Mouse (Mus musculus) heart, postnatal 25 days (tissue): ENCODE measurements around the gene Mbd6. TPM values are rescaled to one million over a fixed set of nuclear protein-coding genes. Genes with fewer than 3 reads are reported as not detected.

ENCODE experiments used
- DNase-seq: peaks from one replicate; pipeline ENCODE4 v3.0.0; 2022; ENCODE audit warnings: low spot score
- intact Hi-C: fragments of 180-260 bp; cut with DNase I; formaldehyde crosslinking; loops from one replicate; pipeline ENCODE4 v1.15.1; 2025
- total RNA-seq, 2 experiments: library from RNA; stranded (reverse); gene quantifications; 2 replicates each; pipeline ENCODE4 v1.2.3; 2021

Mbd6 gene
- total RNA-seq, 2 experiments from 2014 or later, result 20.9 to 21.4 TPM

DNA sequence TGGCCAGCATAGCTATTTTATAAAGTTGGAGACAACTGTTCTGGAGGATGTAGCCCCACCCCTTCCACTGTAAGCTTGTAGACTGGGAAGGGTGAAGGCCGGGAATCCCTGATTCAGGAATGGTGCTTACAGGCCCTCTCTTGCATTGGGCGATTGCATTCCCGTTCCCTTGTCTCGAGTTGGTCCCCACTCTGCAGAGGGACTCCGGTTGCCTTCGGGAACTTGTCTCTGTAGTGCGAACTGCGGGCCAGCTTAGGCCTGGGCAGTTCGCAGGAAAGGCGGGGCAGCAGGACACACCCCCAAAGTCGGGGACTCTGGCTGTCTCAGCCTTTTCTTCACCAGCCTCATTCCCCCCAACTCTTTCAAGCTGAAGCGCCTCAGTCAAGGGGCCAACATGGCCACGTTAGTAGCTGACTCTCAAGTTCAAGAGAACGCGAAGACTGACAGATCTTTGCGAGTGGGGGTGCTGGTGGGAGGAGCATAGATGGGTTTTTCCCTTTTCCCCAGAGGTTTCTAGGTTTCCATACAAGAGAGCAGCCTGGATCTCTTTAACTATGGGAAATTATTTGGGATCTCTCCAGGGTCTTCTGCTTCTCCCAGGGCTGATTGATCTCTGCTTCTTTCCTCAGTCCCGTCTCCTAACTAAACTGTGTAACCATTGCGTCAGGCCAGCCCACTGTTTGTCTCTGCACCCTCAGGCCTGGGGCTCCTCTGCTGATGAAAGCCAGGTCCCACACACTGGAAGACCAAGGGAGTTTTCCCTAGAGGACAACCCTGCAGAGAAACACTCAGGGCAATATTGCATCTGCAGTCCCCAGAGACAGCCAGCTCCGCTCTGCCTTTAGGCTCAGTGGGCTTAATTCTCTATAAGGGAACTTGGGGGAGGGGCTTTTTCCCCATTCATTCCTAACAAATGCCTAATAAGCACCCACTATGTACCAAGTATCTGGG is 2.4 kb upstream of the Mbd6 start:
- intact Hi-C loops, result no loop called here
- DNase-seq, result no peak

DNA sequence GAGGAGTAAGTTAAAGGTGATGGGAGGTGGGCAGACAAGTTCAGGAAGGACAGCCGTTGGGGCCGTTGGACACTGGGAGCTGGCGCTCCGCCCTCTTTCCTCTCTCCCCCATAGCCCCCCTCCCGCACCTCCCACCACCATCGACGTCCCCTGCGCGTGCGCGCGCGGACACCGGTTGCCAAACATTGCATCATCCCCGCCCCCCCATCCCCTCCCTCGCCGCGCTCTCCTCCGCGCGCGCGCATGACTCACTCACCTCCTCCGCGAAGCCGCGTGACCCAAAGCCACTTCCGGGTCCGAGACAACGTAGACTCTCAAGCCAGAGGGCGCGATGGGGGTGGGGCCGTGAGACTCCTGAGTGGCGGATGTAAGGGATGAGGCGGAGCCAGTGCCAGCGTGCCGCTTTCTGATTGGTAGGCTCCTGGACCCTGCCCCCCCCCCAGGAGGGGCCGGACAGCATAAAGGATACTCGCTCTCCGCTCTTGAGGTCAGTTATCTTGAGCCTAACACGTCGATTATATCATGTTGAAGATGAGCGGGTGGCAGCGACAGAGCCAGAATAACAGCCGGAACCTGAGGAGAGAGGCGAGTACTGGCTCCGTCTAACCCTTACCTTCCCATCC is 1.6 kb upstream of the Mbd6 start:
- intact Hi-C loops, result no loop called here
- peak; percentile 100 for DNase-seq

DNA sequence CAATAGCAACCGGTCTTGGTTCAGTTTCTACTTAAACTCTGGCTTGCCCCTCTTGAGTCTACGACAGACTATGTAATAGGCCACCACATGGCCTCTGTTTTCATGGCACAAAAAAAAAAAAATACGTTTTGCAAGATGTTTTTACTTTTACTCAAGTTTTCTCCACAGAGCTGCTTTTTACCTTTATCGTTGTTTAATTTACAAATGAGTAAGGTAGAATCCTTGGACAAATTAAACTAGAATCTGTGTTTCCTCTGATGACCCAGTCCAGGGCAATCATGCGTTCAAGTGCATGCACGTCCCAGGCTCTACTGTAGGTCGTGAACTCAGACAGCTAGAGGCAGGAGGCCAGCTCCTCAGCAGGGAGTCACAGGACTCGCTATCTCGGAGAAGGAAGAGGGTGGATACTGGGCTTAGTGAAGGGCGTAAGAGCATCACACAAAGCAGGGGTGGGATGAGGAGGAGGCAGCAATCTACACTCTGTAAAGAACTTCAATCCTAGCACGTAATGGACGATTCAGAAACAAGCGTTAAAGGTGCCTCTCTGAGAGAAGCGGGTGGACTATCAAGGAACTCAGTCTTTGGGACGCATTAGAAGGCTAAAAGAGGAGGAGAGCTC is 864 bp upstream of the Mbd6 start:
- intact Hi-C loops, result no loop called here
- peak; percentile 60 for DNase-seq

DNA sequence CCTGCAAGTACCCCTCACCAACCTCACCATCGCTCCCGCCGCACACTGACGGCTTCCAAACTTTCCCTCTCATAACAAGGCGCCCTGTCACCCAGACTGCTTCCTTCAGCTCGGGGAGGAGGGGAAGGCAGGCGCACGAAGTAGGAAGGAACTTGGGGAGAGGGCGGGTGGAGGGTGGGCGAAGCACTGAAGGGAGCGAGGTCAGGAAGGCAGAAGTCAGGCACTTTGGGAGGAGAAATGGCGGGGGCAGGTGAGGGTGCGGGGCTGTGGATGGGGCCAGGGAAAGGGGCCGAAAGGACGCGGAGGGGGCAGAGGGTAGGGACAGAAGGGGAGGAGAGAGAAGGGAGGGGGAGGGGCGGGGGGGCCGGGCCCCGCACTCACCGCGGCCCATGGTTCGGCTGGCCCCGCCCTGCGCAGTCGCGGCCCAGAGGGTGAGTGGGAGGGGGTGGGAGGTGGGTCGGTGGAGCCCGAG is 454 bp downstream of the Mbd6 start:
- intact Hi-C loops, result no loop called here
- DNase-seq, result peak; percentile 30

DNA sequence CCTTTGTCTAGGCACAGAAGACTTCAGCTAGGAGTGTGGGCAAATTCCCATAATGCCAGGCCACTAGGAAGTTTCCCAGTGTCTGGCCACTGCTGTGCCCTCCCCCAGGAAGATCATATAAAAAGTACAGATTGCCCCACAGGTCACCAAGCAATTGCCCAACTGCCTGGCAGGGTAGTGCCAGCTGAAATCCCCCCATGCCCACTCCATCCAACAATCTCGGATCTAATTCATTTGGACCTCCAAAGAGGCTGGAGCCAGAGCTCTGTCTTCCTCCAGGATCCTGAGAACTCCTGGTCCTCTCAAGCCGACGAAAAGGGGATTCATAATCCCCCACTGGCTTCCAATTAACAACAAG is 903 bp downstream of the Mbd6 start:
- intact Hi-C loops, result loop anchor here (2.0 kb wide), 1 partner anchor 19 kb away; no protein-coding TSS in a partner anchor
- DNase-seq, result no peak

DNA sequence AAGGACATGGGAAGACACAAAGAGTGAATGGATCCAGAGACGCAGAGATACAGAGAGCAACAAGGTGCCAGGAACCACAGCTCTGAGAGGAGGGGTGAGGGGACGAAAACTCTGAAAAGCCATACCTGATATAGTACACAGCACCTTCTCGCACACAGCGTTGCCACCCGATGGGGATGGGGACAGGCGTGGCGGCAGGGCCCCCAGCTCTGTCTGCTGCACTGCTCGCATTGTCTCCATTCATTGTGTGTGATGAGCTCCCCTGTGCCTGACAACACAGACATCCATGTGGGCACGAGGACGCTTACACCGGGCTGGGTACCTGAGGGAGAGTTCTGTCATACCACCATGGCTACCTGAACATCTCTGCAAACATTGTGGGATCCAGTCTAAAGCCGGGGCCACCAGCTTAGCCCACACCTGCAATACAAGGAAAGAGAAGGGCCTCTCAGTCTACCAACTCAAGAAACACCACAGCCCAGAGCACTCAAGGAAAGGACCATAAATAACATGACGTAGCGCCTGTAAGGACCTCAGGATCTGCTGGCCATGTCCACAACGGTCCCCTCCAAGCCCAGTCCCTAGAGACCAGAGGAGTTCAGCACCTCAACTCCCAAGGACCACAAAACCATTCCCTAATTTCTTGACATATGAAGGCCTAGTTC is 1.4 kb downstream of the Mbd6 start:
- no peak for DNase-seq
- intact Hi-C loops, result loop anchor here (2.0 kb wide), 1 partner anchor 19 kb away; no protein-coding TSS in a partner anchor

DNA sequence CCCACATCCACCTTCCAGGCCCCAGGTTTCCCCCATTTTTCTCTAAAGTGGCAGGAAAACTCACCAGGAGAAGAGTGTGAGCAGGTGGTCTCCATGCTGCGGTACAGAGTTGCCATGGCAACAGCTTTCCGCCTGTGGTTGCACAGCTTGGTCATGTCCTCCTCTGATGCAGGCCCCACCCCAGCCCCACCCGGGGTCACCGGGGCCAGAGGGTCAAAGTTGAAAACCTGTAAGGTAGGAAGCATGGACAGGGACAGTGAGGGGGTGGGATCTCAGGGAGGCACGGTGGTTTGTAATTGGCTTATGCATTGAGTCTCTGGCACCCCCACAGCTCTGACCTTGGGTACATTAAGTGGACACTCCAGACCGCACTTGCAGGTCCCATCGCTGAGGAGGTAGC is 2.1 kb downstream of the Mbd6 start:
- intact Hi-C loops, result loop anchor here (2.0 kb wide), 1 partner anchor 18 kb away; no protein-coding TSS in a partner anchor
- DNase-seq, result no peak

DNA sequence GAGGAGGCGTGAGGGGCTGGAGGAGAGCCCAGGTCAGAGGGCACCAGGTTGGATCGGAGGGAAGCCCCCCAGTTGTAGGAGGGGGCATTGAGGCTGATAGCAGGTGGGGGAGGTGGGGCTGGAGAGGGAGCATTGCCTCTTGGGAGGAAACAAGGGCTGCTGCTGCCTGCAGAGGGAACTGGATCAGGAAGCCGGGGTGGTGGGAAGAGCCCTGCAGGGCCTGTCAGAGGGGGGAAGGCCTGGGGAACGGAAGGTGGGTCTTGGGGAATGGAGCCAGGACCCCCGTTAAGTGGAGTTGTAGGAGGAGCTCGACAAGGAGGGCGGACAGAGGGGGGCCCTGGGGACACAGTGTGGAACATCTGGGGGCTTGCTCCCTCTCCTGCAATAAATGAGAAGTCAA is 2.6 kb downstream of the Mbd6 start:
- intact Hi-C loops, result loop anchor here (2.0 kb wide), 1 partner anchor 17 kb away; no protein-coding TSS in a partner anchor
- no peak for DNase-seq

DNA sequence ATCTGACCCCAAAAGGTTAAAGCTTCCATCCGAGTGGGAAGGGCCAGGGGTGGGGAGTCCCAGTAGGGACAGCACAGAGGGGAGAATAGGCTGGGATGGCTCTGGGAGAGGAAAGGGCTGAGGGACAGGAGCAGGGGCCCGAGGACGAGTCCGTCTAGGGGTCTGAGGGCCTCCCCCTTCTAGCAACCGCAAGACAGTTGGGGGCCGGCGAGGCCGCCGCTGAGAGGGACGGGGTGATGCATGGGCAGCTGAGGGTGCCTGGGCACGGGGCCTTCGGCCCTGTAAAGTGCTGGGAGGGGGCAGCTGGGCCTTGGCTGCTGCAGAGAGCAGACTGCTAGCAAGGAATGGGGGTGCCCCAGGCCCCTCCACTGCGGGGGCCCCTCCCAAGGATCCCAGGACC is 3.2 kb downstream of the Mbd6 start:
- DNase-seq, result no peak
- intact Hi-C loops, result loop anchor here (2.0 kb wide), 1 partner anchor 17 kb away; no protein-coding TSS in a partner anchor

DNA sequence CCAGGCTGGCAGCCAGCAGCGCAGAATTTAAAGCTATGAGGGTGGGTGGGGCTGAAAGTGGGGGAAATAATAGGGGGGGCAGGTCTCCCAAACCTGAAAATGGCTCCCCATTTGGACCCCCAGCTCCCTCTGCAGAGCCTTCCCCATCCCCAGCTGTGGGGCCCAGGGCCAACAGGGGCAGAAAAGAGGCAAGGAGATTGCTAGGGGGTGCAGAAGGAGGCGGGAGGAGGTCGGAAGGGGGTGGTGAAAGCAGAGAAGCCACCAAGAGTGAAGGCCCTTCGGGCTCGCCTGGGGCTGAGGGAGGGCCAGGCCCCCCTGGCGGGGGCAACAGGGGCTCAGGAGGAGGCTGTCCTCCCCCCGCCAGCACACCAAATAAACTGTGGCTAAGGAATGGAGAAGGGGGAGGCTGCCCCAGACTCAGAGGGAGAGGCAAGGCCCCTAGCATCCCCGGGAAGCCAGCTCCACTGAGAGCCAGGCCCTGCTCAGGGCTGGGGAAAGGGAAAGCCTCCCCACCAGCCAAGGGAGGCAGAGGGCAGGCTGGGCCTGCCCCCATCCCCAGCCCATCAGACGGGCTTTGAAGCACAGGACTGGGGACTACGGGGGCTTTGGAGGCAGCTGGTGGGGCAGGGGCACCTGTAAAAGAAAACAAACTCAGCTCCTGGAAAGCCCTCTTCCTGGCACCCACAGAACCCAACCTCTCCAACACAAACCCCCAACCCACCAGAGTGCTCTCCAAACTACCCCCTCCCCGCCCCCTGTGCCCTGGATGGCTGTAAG is 3.9 kb downstream of the Mbd6 start:
- intact Hi-C loops, result no loop called here
- DNase-seq, result no peak

DNA sequence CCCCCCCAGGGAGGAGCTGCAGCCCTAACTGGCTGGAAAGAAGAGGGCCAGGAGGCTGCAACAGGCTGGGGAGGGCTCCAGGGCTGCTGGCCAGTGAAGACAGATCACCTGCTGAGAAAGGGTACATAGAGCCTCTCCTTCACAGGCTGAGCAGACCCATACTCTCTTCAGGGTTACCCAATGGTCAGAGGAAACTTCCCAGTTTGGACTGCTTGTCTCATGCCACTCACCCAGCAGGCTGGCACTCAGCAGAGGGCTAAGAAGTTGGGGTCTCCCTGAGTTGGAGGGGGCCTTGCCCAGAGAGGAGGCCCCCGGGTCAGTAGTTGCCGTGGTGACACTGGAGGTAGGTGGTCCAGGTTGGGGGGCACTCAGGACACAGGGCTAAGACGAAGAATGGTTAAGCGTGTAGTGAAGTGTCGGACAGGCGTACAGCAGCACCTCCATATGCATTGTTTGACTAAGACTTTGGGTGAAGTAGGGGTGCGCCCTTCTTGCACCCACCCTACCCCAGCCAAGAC is 4.7 kb downstream of the Mbd6 start:
- DNase-seq, result no peak
- intact Hi-C loops, result no loop called here

DNA sequence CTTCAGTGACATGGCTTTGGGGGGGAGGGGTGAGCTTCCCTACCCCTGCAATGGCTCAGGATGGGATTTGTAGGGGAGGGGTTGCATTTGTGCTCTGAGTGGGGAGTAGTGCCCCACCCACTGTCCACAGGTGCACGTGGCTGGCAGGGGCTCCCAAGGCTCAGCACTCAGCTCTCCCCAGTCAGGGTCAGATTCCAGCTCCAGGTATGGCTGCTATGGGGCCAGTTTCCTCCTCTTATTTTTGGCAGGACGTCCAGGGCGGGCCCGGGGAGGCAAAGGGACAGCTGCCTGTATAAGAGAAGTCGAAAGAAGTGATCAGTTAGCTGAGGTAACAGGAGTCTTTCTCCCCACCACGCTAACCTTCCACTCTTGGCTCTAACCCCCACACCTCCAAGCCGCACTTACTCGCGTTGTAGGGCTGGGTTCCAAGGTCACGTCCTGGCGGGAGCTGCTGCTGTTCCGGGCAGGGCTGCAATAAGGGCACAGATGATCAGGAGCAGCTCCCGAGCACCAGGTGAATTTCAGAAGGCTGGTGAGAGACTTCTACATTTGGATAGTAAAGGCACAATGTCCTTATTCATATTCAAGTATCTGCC is 6.1 kb downstream of the Mbd6 start:
- no peak for DNase-seq
- intact Hi-C loops, result no loop called here

DNA sequence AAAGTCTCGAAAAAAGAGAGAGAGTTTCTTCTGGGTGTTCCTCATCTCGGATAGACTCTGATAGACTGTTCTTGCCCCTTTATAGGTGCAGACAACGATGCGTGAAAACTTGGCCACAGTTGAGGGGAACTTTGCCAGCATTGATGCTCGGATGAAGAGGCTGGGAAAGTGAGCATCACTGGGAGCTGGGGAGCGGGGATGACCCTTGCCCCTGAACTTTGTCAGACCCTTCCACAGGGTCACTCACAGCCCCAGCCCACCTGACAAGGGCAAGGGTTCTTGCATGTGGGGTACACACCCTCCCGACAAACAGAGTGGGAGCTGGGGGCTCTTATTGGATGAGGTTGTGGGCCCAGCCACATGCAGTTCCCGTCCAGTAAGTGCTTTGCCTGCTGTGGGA is 7.5 kb downstream of the Mbd6 start:
- intact Hi-C loops, result no loop called here
- no peak for DNase-seq

DNA sequence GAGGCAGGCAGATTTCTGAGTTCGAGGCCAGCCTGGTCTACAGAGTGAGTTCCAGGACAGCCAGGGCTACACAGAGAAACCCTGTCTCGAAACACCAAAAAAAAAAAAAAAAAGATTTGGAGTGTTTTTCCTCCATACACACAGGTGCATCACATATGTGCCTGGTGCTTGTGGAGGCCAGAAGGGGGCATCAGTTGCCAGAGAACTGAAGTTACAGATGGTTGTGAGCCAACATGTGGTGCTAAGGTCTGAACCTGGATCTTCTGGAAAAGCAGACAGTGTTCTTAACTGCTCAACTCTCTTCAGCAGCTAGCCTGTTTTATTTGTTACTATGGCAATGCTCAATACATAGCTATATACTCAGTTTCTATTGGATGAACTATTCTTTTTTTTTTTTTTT is 9.1 kb downstream of the Mbd6 start:
- no peak for DNase-seq
- intact Hi-C loops, result no loop called here

DNA sequence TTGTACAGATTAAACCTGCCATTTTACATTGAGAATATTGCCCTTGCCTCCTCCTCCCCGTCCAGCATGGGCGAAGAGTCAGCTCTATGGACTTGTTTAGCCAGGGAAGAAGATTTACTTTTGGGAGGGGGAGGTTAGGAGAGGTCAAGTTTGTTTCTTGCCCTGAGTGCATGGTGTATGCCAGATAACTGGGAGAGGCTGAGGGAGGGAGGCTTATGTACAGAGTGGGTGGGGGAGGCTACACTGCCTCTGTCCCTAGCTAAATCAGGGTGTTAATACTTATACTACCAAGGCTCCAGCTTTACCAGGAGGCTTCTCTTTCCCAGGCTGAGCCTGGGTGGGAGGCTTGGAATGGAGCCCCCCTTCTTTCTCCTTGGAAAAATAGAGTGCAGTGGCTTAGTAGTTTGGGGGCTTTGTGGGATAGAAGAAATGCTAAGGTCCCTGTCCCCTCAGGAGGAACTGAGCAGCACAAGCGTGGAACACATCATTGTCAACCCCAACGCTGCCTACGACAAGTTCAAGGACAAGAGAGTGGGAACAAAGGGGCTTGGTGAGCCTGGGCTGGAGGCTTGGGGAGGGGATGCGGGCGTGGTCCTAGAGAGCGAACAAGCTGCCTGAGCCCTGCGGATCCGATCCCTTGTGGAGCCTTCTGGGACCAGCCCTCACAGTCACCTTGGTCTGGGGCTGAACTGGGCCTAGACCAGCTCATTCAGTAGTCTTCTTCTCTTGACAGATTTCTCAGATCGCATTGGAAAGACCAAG is 14.4 kb downstream of the Mbd6 start:
- DNase-seq, result no peak
- intact Hi-C loops, result no loop called here

DNA sequence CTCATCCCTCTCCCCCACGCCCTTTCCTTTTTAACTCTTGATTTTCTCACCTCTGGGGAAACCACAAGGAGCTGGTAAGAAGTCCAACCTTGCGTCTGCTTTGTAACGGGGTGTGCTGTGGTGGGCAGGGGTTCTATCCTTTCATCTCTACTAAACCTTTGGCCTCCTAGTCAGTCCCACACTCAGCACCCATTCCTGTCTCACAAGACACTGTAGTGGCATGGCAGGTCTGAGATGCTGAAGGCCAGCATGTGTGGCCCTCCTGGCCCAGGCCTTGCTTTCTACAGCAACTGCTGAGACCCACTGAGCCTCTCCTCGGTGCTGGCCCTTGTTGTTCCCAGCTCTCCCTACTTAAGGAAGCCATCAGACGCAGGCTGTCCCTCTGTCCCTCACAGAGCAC is 16.4 kb downstream of the Mbd6 start:
- no peak for DNase-seq
- intact Hi-C loops, result no loop called here

DNA sequence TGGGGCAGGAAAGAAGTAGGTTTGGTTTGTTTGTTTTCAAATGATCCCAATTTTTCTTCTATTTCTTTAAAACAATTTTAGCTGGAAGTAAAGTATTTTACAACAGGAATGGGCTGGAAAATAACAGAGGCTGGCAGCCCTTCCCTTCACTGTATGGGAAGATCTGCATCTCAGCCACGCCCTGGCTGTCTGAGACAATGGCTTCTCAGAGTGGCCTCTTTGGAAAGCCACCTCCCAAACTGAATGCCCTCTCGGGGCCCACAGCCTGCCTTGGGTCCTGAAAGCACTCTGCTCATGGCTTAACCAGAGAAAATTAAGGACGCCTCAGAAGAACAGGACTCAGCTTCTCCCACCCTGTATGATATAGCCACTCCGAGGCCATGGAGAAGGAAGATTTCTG is 18.9 kb downstream of the Mbd6 start:
- no peak for DNase-seq
- intact Hi-C loops, result loop anchor here (2.0 kb wide), 1 partner anchor 17 kb away; no protein-coding TSS in a partner anchor

DNA sequence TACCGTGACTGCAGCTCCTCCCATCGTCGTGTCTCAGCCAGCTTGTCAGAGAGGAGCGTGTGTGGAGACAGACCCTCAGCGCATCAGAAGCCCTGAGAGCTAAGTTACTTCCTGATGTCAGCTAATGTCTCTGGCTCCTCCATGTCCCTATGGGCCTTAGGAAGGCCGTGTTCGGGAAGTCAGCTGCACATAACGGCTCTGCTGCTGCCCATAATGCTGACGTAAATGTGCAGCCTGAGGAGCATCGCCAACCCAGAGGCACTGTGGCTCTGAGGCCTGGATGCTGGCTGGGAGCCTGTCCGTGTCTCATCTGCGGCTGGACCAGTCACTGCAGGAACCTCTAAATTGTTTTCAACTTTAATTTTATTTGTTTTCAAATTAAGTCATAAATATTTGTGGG is 19.8 kb downstream of the Mbd6 start:
- intact Hi-C loops, result loop anchor here (2.0 kb wide), 1 partner anchor 18 kb away; no protein-coding TSS in a partner anchor
- DNase-seq, result no peak
